Mouse (Mus musculus): ENCODE measurements around the gene Foxn3. TPM values are rescaled to one million over a fixed set of nuclear protein-coding genes. Genes with fewer than 3 reads are reported as not detected.

The Foxn3 gene
- polyA plus RNA-seq, 1 experiment from 2014 or later = 65.2 TPM

GRCm38 (mm10) chr12:99330822-99331285 is 232.5 kb downstream of the Foxn3 start:
- no peak overlapping the region for H3K4me3 ChIP-seq
- H3K27ac ChIP-seq = peak overlapping the region; percentile 65
- H3K4me1 ChIP-seq = peaks cover 65% of the 10 kb centered on the region
- no peaks in the 10 kb centered on the region for H3K9me3 ChIP-seq
- no peaks in the 10 kb centered on the region for H3K27me3 ChIP-seq (ENCODE audit: insufficient read depth, poor library complexity, severe bottlenecking)
- H3K36me3 ChIP-seq = no peaks in the 10 kb centered on the region; the same call in 1 of the 2 replicates
- no peak for DNase-seq (ENCODE audit: low spot score)
- 78% methylated on average over 12 of the region's 12 CpGs for WGBS

- Histone ChIP-seq H3K4me1 (peaks cover 78% of the 10 kb centered on the region), H3K4me3 (0 out of 2 replicates have a peak overlapping the region, but pooled peaks have one; percentile 22), H3K27ac (peak overlapping the region; percentile 65), H3K9me3 (no peaks in the 10 kb centered on the region), H3K27me3 (ENCODE audit: insufficient read depth, poor library complexity, severe bottlenecking) (no peaks in the 10 kb centered on the region), H3K36me3 (no peaks in the 10 kb centered on the region; the same call in 1 of the 2 replicates)
- DNase-seq (ENCODE audit: low spot score) = no peak
- WGBS = 20% methylated on average over 20 of the region's 20 CpGs
Measured at GRCm38 (mm10) chr12:99329301-99330257, 233.8 kb downstream of the Foxn3 start.

GRCm38 (mm10) chr12:99326157-99326556 is 237.2 kb downstream of the Foxn3 start:
- Histone ChIP-seq H3K27ac (no peak overlapping the region), H3K36me3 (no peaks in the 10 kb centered on the region; the same call in 1 of the 2 replicates), H3K27me3 (ENCODE audit: insufficient read depth, poor library complexity, severe bottlenecking) (no peaks in the 10 kb centered on the region), H3K9me3 (no peaks in the 10 kb centered on the region), H3K4me3 (no peak overlapping the region), H3K4me1 (peaks cover 58% of the 10 kb centered on the region)
- DNase-seq (ENCODE audit: low spot score) = no peak
- 36% methylated on average over 8 of the region's 8 CpGs for WGBS

- Histone ChIP-seq H3K27ac (no peak overlapping the region), H3K27me3 (ENCODE audit: insufficient read depth, poor library complexity, severe bottlenecking) (no peaks in the 10 kb centered on the region), H3K36me3 (0 out of 2 replicates have a peak, but pooled peaks cover 4% of the 10 kb centered on the region), H3K9me3 (no peaks in the 10 kb centered on the region), H3K4me1 (peaks cover 45% of the 10 kb centered on the region), H3K4me3 (no peak overlapping the region)
- 86% methylated on average over 12 of the region's 12 CpGs for WGBS
- DNase-seq (ENCODE audit: low spot score) = no peak
Measured at GRCm38 (mm10) chr12:99321633-99322431, 241.6 kb downstream of the Foxn3 start.

- H3K27ac ChIP-seq = no peak overlapping the region
- DNase-seq (ENCODE audit: low spot score) = no peak
- H3K4me1 ChIP-seq = peaks cover 39% of the 10 kb centered on the region
- 94% methylated on average over 3 of the region's 3 CpGs for WGBS
- no peak overlapping the region for H3K4me3 ChIP-seq
- H3K27me3 ChIP-seq (ENCODE audit: insufficient read depth, poor library complexity, severe bottlenecking) = no peaks in the 10 kb centered on the region
- no peaks in the 10 kb centered on the region for H3K9me3 ChIP-seq
- 0 out of 2 replicates have a peak, but pooled peaks cover 8% of the 10 kb centered on the region for H3K36me3 ChIP-seq
Measured at GRCm38 (mm10) chr12:99320966-99321496, 242.4 kb downstream of the Foxn3 start.

GRCm38 (mm10) chr12:99319896-99320295 is 243.5 kb downstream of the Foxn3 start:
- DNase-seq (ENCODE audit: low spot score) = no peak
- 83% methylated on average over 2 of the region's 2 CpGs for WGBS
- no peaks in the 10 kb centered on the region for H3K27me3 ChIP-seq (ENCODE audit: insufficient read depth, poor library complexity, severe bottlenecking)
- H3K27ac ChIP-seq = peak overlapping the region; percentile 53; the same call in 1 of the 2 replicates
- H3K4me1 ChIP-seq = peaks cover 40% of the 10 kb centered on the region
- 0 out of 2 replicates have a peak, but pooled peaks cover 8% of the 10 kb centered on the region for H3K36me3 ChIP-seq
- no peaks in the 10 kb centered on the region for H3K9me3 ChIP-seq
- no peak overlapping the region for H3K4me3 ChIP-seq

GRCm38 (mm10) chr12:99319171-99319570 is 244.2 kb downstream of the Foxn3 start:
- peaks cover 42% of the 10 kb centered on the region for H3K4me1 ChIP-seq
- H3K36me3 ChIP-seq = 0 out of 2 replicates have a peak, but pooled peaks cover 8% of the 10 kb centered on the region
- 76% methylated on average over 5 of the region's 5 CpGs for WGBS
- DNase-seq (ENCODE audit: low spot score) = no peak
- H3K27me3 ChIP-seq (ENCODE audit: insufficient read depth, poor library complexity, severe bottlenecking) = no peaks in the 10 kb centered on the region
- H3K27ac ChIP-seq = no peak overlapping the region
- H3K4me3 ChIP-seq = no peak overlapping the region
- no peaks in the 10 kb centered on the region for H3K9me3 ChIP-seq

GRCm38 (mm10) chr12:99315931-99316330 is 247.5 kb downstream of the Foxn3 start:
- Histone ChIP-seq H3K27ac (no peak overlapping the region), H3K4me3 (no peak overlapping the region), H3K9me3 (no peaks in the 10 kb centered on the region), H3K27me3 (ENCODE audit: insufficient read depth, poor library complexity, severe bottlenecking) (no peaks in the 10 kb centered on the region), H3K36me3 (0 out of 2 replicates have a peak, but pooled peaks cover 8% of the 10 kb centered on the region), H3K4me1 (peaks cover 40% of the 10 kb centered on the region)
- no peak for DNase-seq (ENCODE audit: low spot score)
- WGBS = 88% methylated on average over 6 of the region's 6 CpGs

- 0 out of 2 replicates have a peak, but pooled peaks cover 8% of the 10 kb centered on the region for H3K36me3 ChIP-seq
- H3K27ac ChIP-seq = peak overlapping the region; percentile 22; the same call in 1 of the 2 replicates
- H3K9me3 ChIP-seq = no peaks in the 10 kb centered on the region
- 59% methylated on average over 5 of the region's 5 CpGs for WGBS
- no peak for DNase-seq (ENCODE audit: low spot score)
- peaks cover 45% of the 10 kb centered on the region for H3K4me1 ChIP-seq
- no peak overlapping the region for H3K4me3 ChIP-seq
- H3K27me3 ChIP-seq (ENCODE audit: insufficient read depth, poor library complexity, severe bottlenecking) = no peaks in the 10 kb centered on the region
Measured at GRCm38 (mm10) chr12:99314817-99315216, 248.6 kb downstream of the Foxn3 start.

- Histone ChIP-seq H3K4me1 (peaks cover 49% of the 10 kb centered on the region), H3K36me3 (no peaks in the 10 kb centered on the region), H3K4me3 (no peak overlapping the region), H3K27me3 (ENCODE audit: insufficient read depth, poor library complexity, severe bottlenecking) (no peaks in the 10 kb centered on the region), H3K9me3 (no peaks in the 10 kb centered on the region), H3K27ac (no peak overlapping the region)
- no peak for DNase-seq (ENCODE audit: low spot score)
- WGBS = 64% methylated on average over 3 of the region's 3 CpGs
Measured at GRCm38 (mm10) chr12:99311303-99311702, 252.1 kb downstream of the Foxn3 start.

- Histone ChIP-seq H3K36me3 (no peaks in the 10 kb centered on the region), H3K27ac (0 out of 2 replicates have a peak overlapping the region, but pooled peaks have one; percentile 30), H3K27me3 (ENCODE audit: insufficient read depth, poor library complexity, severe bottlenecking) (no peaks in the 10 kb centered on the region), H3K4me1 (peaks cover 50% of the 10 kb centered on the region), H3K9me3 (no peaks in the 10 kb centered on the region), H3K4me3 (no peak overlapping the region)
- no peak for DNase-seq (ENCODE audit: low spot score)
- WGBS = 74% methylated on average over 5 of the region's 5 CpGs
Measured at GRCm38 (mm10) chr12:99309937-99310336, 253.4 kb downstream of the Foxn3 start.

- Histone ChIP-seq H3K27ac (no peak overlapping the region), H3K27me3 (ENCODE audit: insufficient read depth, poor library complexity, severe bottlenecking) (no peaks in the 10 kb centered on the region), H3K4me3 (no peak overlapping the region), H3K4me1 (peaks cover 58% of the 10 kb centered on the region), H3K9me3 (no peaks in the 10 kb centered on the region), H3K36me3 (no peaks in the 10 kb centered on the region)
- 89% methylated on average over 11 of the region's 11 CpGs for WGBS
- DNase-seq (ENCODE audit: low spot score) = no peak
Measured at GRCm38 (mm10) chr12:99308541-99309089, 254.8 kb downstream of the Foxn3 start.

All from heart, embryonic 10.5 days (tissue).